Comparison of ENCODE assay signal across 14 mouse cellular contexts in the genomic region with DNA sequence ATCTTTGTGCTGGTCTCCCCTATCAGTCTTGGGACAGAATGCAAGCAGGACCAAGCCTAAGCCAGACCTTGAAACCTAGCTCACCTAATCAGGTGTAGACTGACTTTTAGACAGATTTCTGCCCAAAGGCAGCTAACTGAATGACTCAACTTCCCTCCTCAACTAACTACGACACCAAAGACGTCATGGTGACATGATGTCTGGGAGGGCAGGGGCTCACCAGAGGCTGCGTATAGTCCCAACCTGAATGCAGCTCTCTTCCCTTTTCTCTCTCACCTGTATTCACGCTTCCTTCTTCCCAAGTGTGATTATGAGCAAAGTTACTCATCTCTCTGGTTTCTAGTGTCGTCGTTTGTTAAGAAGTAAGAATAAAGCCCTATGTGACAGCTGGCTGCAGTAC. TPM values are rescaled to one million over a fixed set of nuclear protein-coding genes. Genes with fewer than 3 reads are reported as not detected.
DNase-seq lines count a peak whose midpoint lies in the region; ATAC-seq and TF ChIP-seq lines count a peak whose summit lies in the region.
"Had no signal": no experiment of that assay in that cellular context is flagged by ENCODE, and none has a peak within 500 bp of the region (broad histone marks: within the 10 kb centered on the region; RNA-seq: fewer than 3 reads in every experiment).

No protein-coding gene starts in this region.

- no peak for TF ChIP-seq CTCF in kidney, postnatal 0 days (IDR thresholded peaks at IDR 0.05; ENCODE audit: low read depth)
- no peak for TF ChIP-seq CTCF in CH12.LX (conservative IDR thresholded peaks at IDR 0.05 in 1 of 2, IDR thresholded peaks at IDR 0.05 in 1 of 2; ENCODE audit: low read depth in 2 of 2, low read length in 2 of 2)
- no peak for TF ChIP-seq CTCF in liver, embryonic 14.5 days (IDR thresholded peaks at IDR 0.05; ENCODE audit: low read depth)

- no peak overlapping the region for H3K9ac ChIP-seq in kidney, postnatal 0 days (ENCODE audit: low read depth, low read length)
- H3K9ac ChIP-seq in CH12.LX (ENCODE audit: insufficient read depth, low read depth) = no peak overlapping the region
- H3K9ac ChIP-seq in liver, embryonic 14.5 days (replicated peaks) = no peak overlapping the region; the same call in 1 of the 2 replicates
- H3K9ac ChIP-seq: forebrain, embryonic 12.5 days; midbrain, embryonic 15.5 days had no signal

- dilution Hi-C loops in CH12.LX (cut with MboI; ENCODE audit: extremely low pct_ligation_motif_present, extremely low pct_unique_long_range_greater_than_20kb, low sequenced_read_pairs) = no loop called here

- H3K4me1 ChIP-seq in kidney, postnatal 0 days (replicated peaks; ENCODE audit: insufficient read depth, low read length) = peaks cover 32% of the 10 kb centered on the region; the same call in 1 of the 2 replicates
- peaks cover 56 to 68% of the 10 kb centered on the region in 2 experiments for H3K4me1 ChIP-seq in CH12.LX (ENCODE audit: control insufficient read depth in 1 of 2, insufficient read depth in 2 of 2)
- peaks cover 83 to 91% of the 10 kb centered on the region in 2 experiments for H3K4me1 ChIP-seq in liver, embryonic 14.5 days (replicated peaks; ENCODE audit: control insufficient read depth in 2 of 2, insufficient read depth in 2 of 2, low read length in 1 of 2)

- no peak for TF ChIP-seq POLR2A in CH12.LX (IDR thresholded peaks at IDR 0.05; ENCODE audit: low read depth, low read length)

- peak overlapping the region; percentile 42 for H3K27ac ChIP-seq in kidney, postnatal 0 days
- 0 out of 2 replicates have a peak overlapping the region, but pooled peaks have one; percentile 5 for H3K27ac ChIP-seq in CH12.LX (ENCODE audit: insufficient read depth, low read depth)
- H3K27ac ChIP-seq in liver, embryonic 14.5 days = peak overlapping the region; percentile 99
- H3K27ac ChIP-seq: forebrain, embryonic 12.5 days; midbrain, embryonic 15.5 days had no signal

- H3K79me2 ChIP-seq in CH12.LX (replicated peaks; ENCODE audit: control insufficient read depth, extremely low read depth, insufficient read depth, poor library complexity, severe bottlenecking) = peaks cover 94% of the 10 kb centered on the region

- H3K27me3 ChIP-seq in kidney, postnatal 0 days (ENCODE audit: insufficient read depth, low read length) = no peaks in the 10 kb centered on the region
- no peaks in the 10 kb centered on the region for H3K27me3 ChIP-seq in CH12.LX (replicated peaks)
- no peaks in the 10 kb centered on the region for H3K27me3 ChIP-seq in liver, embryonic 14.5 days (ENCODE audit: control insufficient read depth, insufficient read depth, low read length)
- H3K27me3 ChIP-seq: forebrain, embryonic 12.5 days; midbrain, embryonic 15.5 days had no signal

- no peak for ATAC-seq in kidney, postnatal 0 days (replicated peaks; ENCODE audit: low FRiP score, low read depth)
- ATAC-seq in liver, embryonic 14.5 days (ENCODE audit: insufficient read depth) = no peak
- ATAC-seq: hindbrain, embryonic 16.5 days; midbrain, embryonic 15.5 days had no signal

- WGBS in kidney, postnatal 0 days = 92% methylated on average over 6 of the region's 6 CpGs
- 70% methylated on average over 6 of the region's 6 CpGs for WGBS in liver, embryonic 14.5 days (ENCODE audit: insufficient replicate concordance)

- DNase-seq in kidney, postnatal 0 days (ENCODE audit: low spot score) = no peak
- DNase-seq in kidney, postnatal 10 days = no peak
- DNase-seq in CD4-positive, CD25-positive, alpha-beta regulatory T cell, adult 2 months (ENCODE audit: low read depth, low spot score) = peak; percentile 79
- DNase-seq in CH12.LX (ENCODE audit: extremely low read depth) = peak; percentile 62
- DNase-seq in liver, embryonic 14.5 days (ENCODE audit: low read depth in 3 of 3, low spot score in 3 of 3) = no peak
- no peak for DNase-seq in adrenal gland, postnatal 36 days
- DNase-seq in cerebellum, postnatal 4 days (ENCODE audit: low spot score in 2 of 2) = no peak
- DNase-seq: embryo, embryonic 11 days; lung, postnatal 4 days; right cerebral cortex, postnatal 25 days had no signal

- no peak for TF ChIP-seq RAD21 in CH12.LX (IDR thresholded peaks at IDR 0.05; ENCODE audit: low read depth, low read length)

- 0 out of 2 replicates have a peak, but pooled peaks cover under 1% of the 10 kb centered on the region for H3K36me3 ChIP-seq in kidney, postnatal 0 days (ENCODE audit: insufficient read depth, low read length)
- peaks cover 46 to 67% of the 10 kb centered on the region in 2 experiments for H3K36me3 ChIP-seq in CH12.LX (replicated peaks in 1 of 2; ENCODE audit: control insufficient read depth in 1 of 2, insufficient read depth in 1 of 2, low read length in 1 of 2)
- H3K36me3 ChIP-seq in liver, embryonic 14.5 days (replicated peaks; ENCODE audit: control insufficient read depth, insufficient read depth, low read depth) = peaks cover 16% of the 10 kb centered on the region
- H3K36me3 ChIP-seq: midbrain, embryonic 15.5 days had no signal

- in situ Hi-C loops in CH12.LX (cut with MboI; ENCODE audit: low pct_ligation_motif_present, low pct_unique_long_range_greater_than_20kb, low sequenced_read_pairs) = no loop called here

- H3K9me3 ChIP-seq in kidney, postnatal 0 days (replicated peaks; ENCODE audit: low read length) = no peaks in the 10 kb centered on the region
- H3K9me3 ChIP-seq in CH12.LX (replicated peaks; ENCODE audit: low read length) = peaks cover 4% of the 10 kb centered on the region
- H3K9me3 ChIP-seq in liver, embryonic 14.5 days (ENCODE audit: control insufficient read depth, low read length) = no peaks in the 10 kb centered on the region
- H3K9me3 ChIP-seq: midbrain, embryonic 15.5 days had no signal

- no peak overlapping the region for H3K4me2 ChIP-seq in kidney, postnatal 0 days (ENCODE audit: low read length)
- no peak overlapping the region for H3K4me2 ChIP-seq in CH12.LX (ENCODE audit: insufficient read depth, low read depth, poor library complexity, severe bottlenecking)
- peak overlapping the region; percentile 16; the same call in 1 of the 2 replicates for H3K4me2 ChIP-seq in liver, embryonic 14.5 days (ENCODE audit: low read depth)
- H3K4me2 ChIP-seq: forebrain, embryonic 12.5 days; midbrain, embryonic 15.5 days had no signal

- peak; percentile 71 for TF ChIP-seq EP300 in CH12.LX (IDR thresholded peaks at IDR 0.05; ENCODE audit: low read length)
- no peak for TF ChIP-seq EP300 in liver, embryonic 14.5 days (IDR thresholded peaks at IDR 0.05; ENCODE audit: low read depth)

- H3K4me3 ChIP-seq in kidney, postnatal 0 days (replicated peaks; ENCODE audit: low read depth, low read length) = no peak overlapping the region
- H3K4me3 ChIP-seq in CH12.LX (replicated peaks in 1 of 3; ENCODE audit: low read depth in 2 of 3, low read length in 2 of 3, poor library complexity in 1 of 3) = no peak overlapping the region
- no peak overlapping the region for H3K4me3 ChIP-seq in liver, embryonic 14.5 days (ENCODE audit: insufficient read depth in 1 of 2, low read depth in 2 of 2, low read length in 2 of 2)
- H3K4me3 ChIP-seq: forebrain, embryonic 12.5 days; midbrain, embryonic 15.5 days had no signal

TF ChIP-seq in CH12.LX, 34 proteins besides CTCF, POLR2A, EP300 and RAD21 (continues in another document):
- TF ChIP-seq IRF4 (IDR thresholded peaks at IDR 0.05; ENCODE audit: low read depth, low read length) (peak; percentile 92), MEF2A (IDR thresholded peaks at IDR 0.05; ENCODE audit: borderline replicate concordance, low read depth, low read length) (0 out of 2 replicates have a peak, but pooled peaks have one; percentile 26), ZMIZ1 (IDR thresholded peaks at IDR 0.05; ENCODE audit: low read depth, low read length) (no peak), BHLHE40 (IDR thresholded peaks at IDR 0.05; ENCODE audit: low read depth, low read length) (peak; percentile 62), ETS1 (conservative IDR thresholded peaks at IDR 0.05; ENCODE audit: low read depth, low read length) (peak; percentile 88), ZC3H11A (IDR thresholded peaks at IDR 0.05; ENCODE audit: low read depth, low read length) (no peak), MAZ (IDR thresholded peaks at IDR 0.05; ENCODE audit: low read depth, low read length) (no peak), NRF1 (IDR thresholded peaks at IDR 0.05; ENCODE audit: low read depth, low read length) (0 out of 2 replicates have a peak, but pooled peaks have one; percentile 28), JUND (conservative IDR thresholded peaks at IDR 0.05; ENCODE audit: low read depth, low read length) (peak; percentile 77), POLR2AphosphoS2 (IDR thresholded peaks at IDR 0.05; ENCODE audit: low read depth, low read length) (no peak), JUN (IDR thresholded peaks at IDR 0.05; ENCODE audit: insufficient read depth, low read depth, low read length) (peak; percentile 78), TCF12 (IDR thresholded peaks at IDR 0.05; ENCODE audit: low read depth, low read length) (0 out of 2 replicates have a peak, but pooled peaks have one; percentile 20), SIN3A (IDR thresholded peaks at IDR 0.05; ENCODE audit: low read length) (peak; percentile 61)

RNA-seq across cellular contexts. Expression of gene Cox4i2, which starts 33.6 kb away (rescaled TPM):
- polyA plus RNA-seq in kidney, postnatal 0 days (2015; fragmentation: Nextera tagmentation; extraction: Ambion mirVana) = 15.8 and 16.3 TPM in 2 replicates
- total RNA-seq in CH12.LX (2012; rRNA removed) (not detected in 2 replicates), CH12.LX (2014; rRNA removed) (not detected in 2 replicates)
- not detected in 2 replicates for polyA plus RNA-seq in CH12.LX (2012; ENCODE audit: insufficient read length, low read depth)
- polyA plus RNA-seq in liver, embryonic 14.5 days (2012; rRNA removed) = 0.51 and 0.92 TPM in 2 replicates
- 0.47 and 0.51 TPM in 2 replicates for polyA plus RNA-seq in liver, embryonic 14.5 days (2014; fragmentation: Nextera tagmentation; extraction: Ambion mirVana)
- 1 to 10 TPM; 3.0 to 4.0 TPM for total RNA-seq in adrenal gland, postnatal 36 days (2021)
- total RNA-seq: liver, adult 2 months had no signal

RNA-seq across cellular contexts. Expression of gene Bcl2l1, which starts 44.0 kb away (rescaled TPM):
- polyA plus RNA-seq in kidney, postnatal 0 days (2015; fragmentation: Nextera tagmentation; extraction: Ambion mirVana) = 95.6 and 98.7 TPM in 2 replicates
- total RNA-seq in CH12.LX (2012; rRNA removed) = 47.7 and 80.3 TPM in 2 replicates
- total RNA-seq in CH12.LX (2014; rRNA removed) = 13.7 and 21.3 TPM in 2 replicates
- 33.2 and 34.5 TPM in 2 replicates for polyA plus RNA-seq in CH12.LX (2012; ENCODE audit: insufficient read length, low read depth)
- 72.2 and 81.6 TPM in 2 replicates for polyA plus RNA-seq in liver, embryonic 14.5 days (2012; rRNA removed)
- polyA plus RNA-seq in liver, embryonic 14.5 days (2014; fragmentation: Nextera tagmentation; extraction: Ambion mirVana) = 172 and 186 TPM in 2 replicates
- 10 to 100 TPM; 58.2 to 93.9 TPM for total RNA-seq in adrenal gland, postnatal 36 days (2021)

RNA-seq across cellular contexts. Expression of gene Id1, which starts 51.5 kb away (rescaled TPM):
- 170 and 194 TPM in 2 replicates for polyA plus RNA-seq in kidney, postnatal 0 days (2015; fragmentation: Nextera tagmentation; extraction: Ambion mirVana)
- total RNA-seq in CH12.LX (2012; rRNA removed) = 0.38 and 0.93 TPM in 2 replicates
- not detected in 2 replicates for total RNA-seq in CH12.LX (2014; rRNA removed)
- not detected in 2 replicates for polyA plus RNA-seq in CH12.LX (2012; ENCODE audit: insufficient read length, low read depth)
- 45.6 and 50.6 TPM in 2 replicates for polyA plus RNA-seq in liver, embryonic 14.5 days (2012; rRNA removed)
- 20.7 and 22.6 TPM in 2 replicates for polyA plus RNA-seq in liver, embryonic 14.5 days (2014; fragmentation: Nextera tagmentation; extraction: Ambion mirVana)
- total RNA-seq in adrenal gland, postnatal 36 days (2021) = 100 to 1,000 TPM in 1 of 2 experiments, 10 to 100 TPM in 1; 68.4 to 105 TPM

Comparison
In these comparisons a context has a peak if more than half of its experiments do, and no peak if none do; other contexts are left out.
1. DNase-seq: peak in CD4-positive, CD25-positive, alpha-beta regulatory T cell, adult 2 months (single experiment) and CH12.LX (single experiment); none in kidney, postnatal 0 days (single experiment), kidney, postnatal 10 days (single experiment), liver, embryonic 14.5 days (0 of 3), adrenal gland, postnatal 36 days (0 of 2) and cerebellum, postnatal 4 days (0 of 2).
2. H3K27ac ChIP-seq: peak in every context shown above with its lines; median percentile 99 in liver, embryonic 14.5 days; 42 in kidney, postnatal 0 days; 5 in CH12.LX.
3. RNA of gene Id1, which starts 51.5 kb away (polyA plus RNA-seq): 170 to 194 TPM in kidney, postnatal 0 days and 20.7 to 50.6 TPM in liver, embryonic 14.5 days; not detected in CH12.LX; every median in the first group is over 10 times any median in the second.